Mouse (Mus musculus) forebrain, embryonic 16.5 days (tissue): ENCODE results near the gene Wnt10a. TPM values are rescaled to one million over a fixed set of nuclear protein-coding genes. Genes with fewer than 3 reads are reported as not detected.
"Not testable (repeated sequence)": the region's sequence is repeated elsewhere in the genome, so short reads cannot be mapped to it uniquely, and the experiment has no call there.

ENCODE experiments used
- ATAC-seq: fragments of 200-750 bp; cut with Nextera tagmentation; 2 replicates; pipeline ENCODE4 v1.8.0; 2017; ENCODE audit warnings: mild to moderate bottlenecking, moderate library complexity
- H3K27ac ChIP-seq: fragments of 300-500 bp; sonication (generic); 2 replicates; pipeline ENCODE4 v1.5.1; 2014; ENCODE audit warnings: low read length, control low read depth
- H3K27me3 ChIP-seq: fragments of 300-500 bp; sonication (generic); replicated peaks from 2 replicates; pipeline ENCODE4 v1.6.1; 2014; ENCODE audit warnings: low read length; ENCODE audit not compliant: control insufficient read depth, insufficient read depth
- H3K36me3 ChIP-seq: fragments of 300-500 bp; sonication (generic); 2 replicates; pipeline ENCODE4 v1.6.1; 2014; ENCODE audit not compliant: control insufficient read depth, insufficient read depth
- H3K4me1 ChIP-seq: fragments of 300-500 bp; sonication (generic); replicated peaks from 2 replicates; pipeline ENCODE4 v1.6.1; 2014; ENCODE audit warnings: low read length; ENCODE audit not compliant: control insufficient read depth, insufficient read depth
- H3K4me2 ChIP-seq: fragments of 300-500 bp; sonication (generic); 2 replicates; pipeline ENCODE4 v1.6.1; 2014; ENCODE audit warnings: mild to moderate bottlenecking, low read length, control low read depth
- H3K4me3 ChIP-seq: fragments of 300-500 bp; sonication (generic); replicated peaks from 2 replicates; pipeline ENCODE4 v1.5.1; 2014; ENCODE audit warnings: mild to moderate bottlenecking, low read length, control low read depth
- H3K9ac ChIP-seq: fragments of 300-500 bp; sonication (generic); replicated peaks from 2 replicates; pipeline ENCODE4 v1.6.1; 2014; ENCODE audit warnings: low read depth, low read length, control low read depth
- H3K9me3 ChIP-seq: fragments of 300-500 bp; sonication (generic); 2 replicates; pipeline ENCODE4 v1.6.1; 2016; ENCODE audit warnings: low read length; ENCODE audit not compliant: control insufficient read depth
- WGBS: fragments of 180-500 bp; shearing (Covaris S2); extraction: QIAGEN DNeasy Blood & Tissue Kit; methylation state at CpG from one replicate; pipeline ENCODE4 v1.1.7; 2014; 5-methylcytosine and 5-hydroxymethylcytosine counted together
- polyA plus RNA-seq: library from polyadenylated mRNA; unstranded; fragments of >200 nt; fragmentation: Nextera tagmentation; extraction: Ambion mirVana; gene quantifications from 2 replicates; pipeline ENCODE4 v1.2.1, GENCODE M21; 2015

Wnt10a gene
- polyA plus RNA-seq, 1 experiment from 2014 or later: 0.46 TPM

- Histone ChIP-seq H3K9ac (peak overlapping the region; percentile 51), H3K27ac (no peak overlapping the region), H3K27me3 (peaks cover 65% of the 10 kb centered on the region), H3K9me3 (no peaks in the 10 kb centered on the region), H3K4me3 (peak overlapping the region; percentile 39), H3K4me1 (peaks cover 33% of the 10 kb centered on the region), H3K4me2 (peak overlapping the region; percentile 59), H3K36me3 (no peaks in the 10 kb centered on the region)
- WGBS: under 1% methylated on average over 33 of the region's 38 CpGs
- ATAC-seq: peak; percentile 26
Observed at GRCm38 (mm10) chr1:74806360-74807311, 15.3 kb downstream of the Wnt10a start.

- H3K9ac ChIP-seq: no peak overlapping the region
- H3K27ac ChIP-seq: no peak overlapping the region
- peaks cover 33% of the 10 kb centered on the region for H3K4me1 ChIP-seq
- no peaks in the 10 kb centered on the region for H3K36me3 ChIP-seq
- peaks cover 56% of the 10 kb centered on the region for H3K27me3 ChIP-seq
- ATAC-seq: no peak; the same call in 1 of the 2 replicates
- peak overlapping the region; percentile 59 for H3K4me2 ChIP-seq
- 3% methylated on average over 23 of the region's 23 CpGs for WGBS
- H3K9me3 ChIP-seq: no peaks in the 10 kb centered on the region
- H3K4me3 ChIP-seq: peak overlapping the region; percentile 39; the same call in 1 of the 2 replicates
Observed at GRCm38 (mm10) chr1:74807551-74808071, 16.3 kb downstream of the Wnt10a start.

- Histone ChIP-seq H3K9ac (no peak overlapping the region), H3K4me3 (no peak overlapping the region), H3K27ac (no peak overlapping the region), H3K27me3 (peaks cover 51% of the 10 kb centered on the region), H3K4me2 (peak overlapping the region; percentile 59), H3K9me3 (no peaks in the 10 kb centered on the region), H3K36me3 (no peaks in the 10 kb centered on the region), H3K4me1 (peaks cover 28% of the 10 kb centered on the region)
- under 1% methylated on average over 16 of the region's 16 CpGs for WGBS
- peak; percentile 62 for ATAC-seq
Observed at GRCm38 (mm10) chr1:74808078-74808477, 16.8 kb downstream of the Wnt10a start.

GRCm38 (mm10) chr1:74809007-74809406 is 17.7 kb downstream of the Wnt10a start:
- no peak overlapping the region for H3K9ac ChIP-seq
- H3K4me3 ChIP-seq: no peak overlapping the region
- H3K27me3 ChIP-seq: peaks cover 42% of the 10 kb centered on the region
- H3K9me3 ChIP-seq: no peaks in the 10 kb centered on the region
- no peaks in the 10 kb centered on the region for H3K36me3 ChIP-seq
- ATAC-seq: no peak
- peaks cover 22% of the 10 kb centered on the region for H3K4me1 ChIP-seq
- 64% methylated on average over 10 of the region's 10 CpGs for WGBS
- H3K27ac ChIP-seq: no peak overlapping the region
- H3K4me2 ChIP-seq: no peak overlapping the region

- whole genome bisulfite sequencing: 80% methylated on average over 9 of the region's 9 CpGs
- no peaks in the 10 kb centered on the region for H3K36me3 ChIP-seq
- no peak for ATAC-seq
Observed at GRCm38 (mm10) chr1:74814931-74815647, 23.8 kb downstream of the Wnt10a start.

GRCm38 (mm10) chr1:74815965-74816364 is 24.6 kb downstream of the Wnt10a start:
- not testable (repeated sequence) for H3K27me3 ChIP-seq, H3K36me3 ChIP-seq, H3K9ac ChIP-seq, H3K4me3 ChIP-seq, H3K27ac ChIP-seq, H3K4me1 ChIP-seq, H3K4me2 ChIP-seq, H3K9me3 ChIP-seq, ATAC-seq
- WGBS: 92% methylated on average over 6 of the region's 6 CpGs

More at GRCm38 (mm10) chr1:74814931-74815647, 23.8 kb downstream of the Wnt10a start:
- Histone ChIP-seq H3K4me1 (peaks cover 4% of the 10 kb centered on the region; the same call in 1 of the 2 replicates), H3K9ac (no peak overlapping the region), H3K27me3 (no peaks in the 10 kb centered on the region; the same call in 1 of the 2 replicates), H3K4me3 (no peak overlapping the region), H3K27ac (no peak overlapping the region), H3K4me2 (no peak overlapping the region), H3K9me3 (no peaks in the 10 kb centered on the region)

GRCm38 (mm10) chr1:74816612-74817199 is 25.4 kb downstream of the Wnt10a start:
- peak; percentile 91 for ATAC-seq
- WGBS: 4% methylated on average over 38 of the region's 38 CpGs
- peak overlapping the region; percentile 90 for H3K9ac ChIP-seq

GRCm38 (mm10) chr1:74817219-74817618 is 25.9 kb downstream of the Wnt10a start:
- Histone ChIP-seq H3K4me3 (peak overlapping the region; percentile 64), H3K9me3 (no peaks in the 10 kb centered on the region), H3K4me1 (peaks cover 4% of the 10 kb centered on the region; the same call in 1 of the 2 replicates), H3K4me2 (peak overlapping the region; percentile 52), H3K9ac (peak overlapping the region; percentile 90), H3K27me3 (no peaks in the 10 kb centered on the region), H3K27ac (peak overlapping the region; percentile 90), H3K36me3 (no peaks in the 10 kb centered on the region)
- peak; percentile 29; the same call in 1 of the 2 replicates for ATAC-seq
- WGBS: 15% methylated on average over 14 of the region's 14 CpGs

More at GRCm38 (mm10) chr1:74816612-74817199, 25.4 kb downstream of the Wnt10a start:
- Histone ChIP-seq H3K4me3 (peak overlapping the region; percentile 64), H3K27me3 (no peaks in the 10 kb centered on the region), H3K4me2 (peak overlapping the region; percentile 52), H3K4me1 (peaks cover 4% of the 10 kb centered on the region; the same call in 1 of the 2 replicates), H3K9me3 (no peaks in the 10 kb centered on the region), H3K27ac (peak overlapping the region; percentile 90), H3K36me3 (no peaks in the 10 kb centered on the region)
